Mouse (Mus musculus) adrenal gland, postnatal 4 days (tissue): ENCODE data around the gene Melk. TPM values are rescaled to one million over a fixed set of nuclear protein-coding genes. Genes with fewer than 3 reads are reported as not detected.
A peak's percentile ranks its signal among the peaks of the same experiment; 100 is the strongest.

Source experiments
- DNase-seq, 2 experiments: peaks; one replicate each; pipeline ENCODE4 v3.0.0; 2021 to 2022; ENCODE audit warnings: low spot score in 2 of 2, mixed read lengths in 2 of 2
- long read RNA-seq, 2 experiments: library from polyadenylated mRNA; stranded (forward); transcript quantifications; one replicate each; pipeline ENCODE4 v2.0.0; 2021
- total RNA-seq, 2 experiments: library from RNA; stranded (reverse); gene quantifications; 2 replicates each; pipeline ENCODE4 v1.2.3; 2021

Melk gene
- 10 to 100 TPM in 1 of 2 experiments, 1 to 10 TPM in 1; 8.7 to 11.3 TPM for total RNA-seq
- long read RNA-seq, experiment 1, transcript Melk-201 (18 exons, 2,955 nt), result major isoform, 5 of 7 reads
- long read RNA-seq, experiment 1, partial matches to known transcripts, result 1 of 7 reads
- long read RNA-seq, experiment 1, other reads (novel, unspliced or antisense), result 1 of 7 reads
- long read RNA-seq, experiment 2, transcript Melk-201 (18 exons, 2,955 nt), result major isoform, 19 of 19 reads
- long read RNA-seq, experiment 2, partial matches to known transcripts, result 0 of 19 reads
- long read RNA-seq, experiment 2, other reads (novel, unspliced or antisense), result 0 of 19 reads

DNA sequence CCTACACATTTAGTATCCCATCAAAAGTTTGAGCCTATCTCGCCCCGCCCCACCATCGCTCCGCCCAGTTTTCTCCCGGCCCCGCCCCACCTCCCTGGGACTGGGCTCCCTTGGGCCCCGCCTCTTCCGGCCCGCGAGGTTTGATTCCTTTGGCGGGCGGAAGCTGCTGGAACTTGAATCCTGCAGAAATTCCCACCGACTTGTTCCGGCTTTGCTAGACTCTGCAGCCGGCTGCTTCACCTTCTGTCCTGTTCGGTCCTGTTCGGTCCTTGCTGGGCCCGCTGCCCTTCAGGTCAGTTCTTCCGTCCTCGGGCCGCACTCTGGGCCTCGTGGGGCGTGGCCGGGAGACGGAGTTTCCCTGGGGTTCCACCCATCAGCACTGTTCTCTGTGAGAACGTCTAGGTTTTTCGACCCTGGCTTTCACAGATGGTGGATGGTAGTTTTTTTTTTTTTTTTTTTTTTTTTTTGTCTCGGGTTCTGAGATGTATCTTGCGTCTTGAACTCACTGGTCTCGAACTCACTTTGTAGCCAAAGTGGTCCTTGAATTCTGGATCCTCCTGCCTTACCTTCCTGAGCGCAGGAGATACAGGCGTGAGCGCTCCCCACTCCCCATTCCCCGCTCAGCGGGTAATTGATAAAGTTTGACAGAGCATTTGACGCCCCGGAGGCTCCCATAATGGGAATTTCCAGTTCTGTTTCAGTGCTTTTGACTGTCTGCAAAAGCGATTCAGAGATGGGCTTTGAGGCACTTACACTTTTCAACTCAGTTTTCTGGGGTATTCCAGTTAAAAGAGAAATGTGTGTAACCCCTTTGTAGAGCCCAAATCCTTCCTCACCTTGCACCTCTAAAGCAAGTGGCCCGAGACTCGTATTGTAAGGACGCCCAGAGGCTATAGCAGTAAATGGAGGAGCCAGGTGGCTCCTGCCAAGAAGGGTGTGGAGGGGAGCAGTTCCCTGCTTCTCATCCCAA lies at the start of gene Melk:
Gene Melk, plus strand, starts transcription at position 96 of the 970 bp plus-strand sequence.
- DNase-seq, result peak; percentile 64 to 72

DNA sequence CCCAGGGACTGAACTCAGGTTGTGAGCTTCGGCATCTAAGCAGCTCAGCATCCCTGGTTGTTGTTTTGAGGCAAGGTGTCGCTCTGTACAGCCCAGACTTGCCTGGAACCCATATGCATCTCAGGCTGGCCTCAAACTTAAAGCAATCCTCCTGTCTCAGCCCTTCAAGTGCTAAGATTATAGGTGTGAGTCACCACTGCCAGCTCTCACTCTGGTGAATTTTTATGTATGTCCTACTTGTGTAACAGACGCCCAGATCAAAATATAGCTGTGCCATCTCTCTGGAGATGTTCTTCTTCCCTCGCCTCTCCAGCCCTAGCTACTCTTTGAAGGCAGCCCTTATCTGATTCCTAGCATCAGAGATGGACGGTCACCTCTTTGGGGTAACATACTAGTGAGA lies 49.2 kb upstream of the Melk start:
- no peak for DNase-seq

DNA sequence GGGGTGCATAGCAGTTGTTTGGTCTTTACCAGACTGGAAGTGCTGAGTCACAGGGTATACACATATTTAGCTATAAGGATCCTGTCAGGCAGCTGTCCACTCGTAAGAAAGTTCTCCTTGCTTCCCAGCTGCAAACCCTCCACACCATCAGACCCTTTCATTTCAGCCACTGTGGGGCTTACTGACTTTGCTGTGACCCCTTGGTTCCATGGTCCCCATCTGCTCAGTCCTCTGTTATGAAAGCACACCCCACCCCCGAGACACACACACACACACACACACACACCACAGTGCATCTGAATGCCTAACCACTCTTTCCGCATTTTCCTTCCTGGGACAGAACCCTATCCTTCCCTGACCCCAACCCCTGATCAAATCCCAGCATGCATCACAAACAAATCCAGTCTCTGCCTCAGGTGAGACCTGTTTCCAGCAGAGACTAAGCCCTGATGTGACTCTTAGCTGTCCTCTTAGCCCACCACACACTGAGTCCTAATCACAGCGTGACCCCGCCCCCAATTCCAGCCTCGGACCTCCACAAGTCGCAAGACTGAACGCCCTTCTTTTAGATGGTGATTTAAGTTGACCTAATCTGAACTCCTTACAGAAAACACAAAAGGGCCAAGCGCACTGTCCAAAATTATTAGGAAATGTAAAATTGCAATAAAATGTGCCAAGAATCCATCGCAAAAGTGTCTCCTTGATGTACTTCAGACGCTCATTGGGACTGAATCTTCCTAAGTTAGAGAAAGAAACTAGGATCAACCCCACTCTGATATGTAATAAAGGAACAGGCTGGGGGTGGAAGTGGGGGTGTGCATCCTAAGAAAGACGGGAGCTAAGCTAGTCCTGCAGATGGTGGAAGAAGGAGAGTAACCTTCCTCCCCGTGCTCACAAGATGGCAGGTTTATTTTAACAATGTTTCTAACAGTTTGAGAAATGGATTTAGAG lies 48.4 kb upstream of the Melk start:
- DNase-seq, result no peak

- DNase-seq, result no peak
These were observed 47.5 kb upstream of the Melk start for GRCm38 (mm10) chr4:44253191-44253590.

DNA sequence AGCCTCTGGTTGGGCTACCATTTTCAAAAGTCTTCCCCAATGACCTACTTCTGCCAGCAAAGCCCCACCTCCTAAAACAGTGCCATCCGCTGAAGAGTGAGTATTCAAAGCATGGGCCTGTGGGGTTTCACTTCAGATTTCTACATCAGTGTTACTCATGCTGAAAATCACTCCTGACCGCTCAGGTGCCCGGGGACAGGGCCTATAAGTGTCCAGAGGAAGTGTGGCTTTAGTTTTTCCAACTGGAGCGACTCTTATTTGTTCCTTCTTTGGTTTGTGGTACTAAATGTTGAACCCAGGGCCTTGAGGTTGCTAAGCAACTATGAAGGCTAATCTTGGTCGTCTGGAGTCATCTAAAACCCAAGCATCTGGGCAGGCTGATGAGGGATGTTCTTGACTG lies 46.1 kb upstream of the Melk start:
- DNase-seq, result no peak

DNA sequence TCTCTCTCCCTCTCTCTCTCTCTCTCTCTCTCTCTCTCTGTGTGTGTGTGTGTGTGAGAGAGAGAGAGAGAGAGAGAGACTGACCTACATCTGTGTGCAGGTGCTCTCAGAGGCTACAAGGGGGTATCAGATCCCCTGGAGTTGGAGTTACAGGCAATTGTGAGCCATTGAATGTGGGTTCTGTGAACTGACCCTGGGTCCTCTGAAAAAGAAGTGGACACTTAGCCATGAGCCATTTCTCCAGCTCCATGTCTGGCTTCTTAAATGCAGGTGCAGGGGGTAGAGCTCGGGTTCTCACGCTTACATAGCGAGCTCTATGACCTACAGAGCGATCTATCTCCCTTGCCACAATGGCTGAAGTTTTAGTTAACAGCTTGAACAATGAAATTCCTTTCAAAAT lies 41.5 kb upstream of the Melk start:
- DNase-seq, result no peak

- DNase-seq, result peak; percentile 10 to 19
These were observed 40.4 kb upstream of the Melk start for GRCm38 (mm10) chr4:44260244-44260643.

- DNase-seq, result no peak
These were observed 35.2 kb upstream of the Melk start for GRCm38 (mm10) chr4:44265500-44265899.

DNA sequence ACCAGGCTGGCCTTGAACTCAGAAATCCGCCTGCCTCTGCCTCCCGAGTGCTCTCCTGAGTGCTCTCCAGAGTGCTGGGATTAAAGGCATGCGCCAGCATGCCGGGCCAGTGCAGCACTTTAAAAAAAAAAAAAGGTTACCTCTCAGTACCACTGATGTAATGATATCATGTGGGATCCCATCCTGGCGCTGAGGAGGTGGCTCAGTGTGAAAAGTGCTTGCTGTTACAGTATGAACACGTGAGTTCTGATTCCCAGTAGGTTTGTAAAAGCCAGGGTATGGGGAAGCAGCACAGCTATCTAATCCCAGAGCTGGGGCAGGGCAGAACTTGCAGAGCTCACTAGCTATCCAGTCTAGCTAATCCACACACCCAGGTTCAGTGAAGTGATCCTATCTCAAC lies 33.2 kb upstream of the Melk start:
- no peak for DNase-seq

- no peak for DNase-seq
These were observed 31.3 kb upstream of the Melk start for GRCm38 (mm10) chr4:44269376-44269817.

DNA sequence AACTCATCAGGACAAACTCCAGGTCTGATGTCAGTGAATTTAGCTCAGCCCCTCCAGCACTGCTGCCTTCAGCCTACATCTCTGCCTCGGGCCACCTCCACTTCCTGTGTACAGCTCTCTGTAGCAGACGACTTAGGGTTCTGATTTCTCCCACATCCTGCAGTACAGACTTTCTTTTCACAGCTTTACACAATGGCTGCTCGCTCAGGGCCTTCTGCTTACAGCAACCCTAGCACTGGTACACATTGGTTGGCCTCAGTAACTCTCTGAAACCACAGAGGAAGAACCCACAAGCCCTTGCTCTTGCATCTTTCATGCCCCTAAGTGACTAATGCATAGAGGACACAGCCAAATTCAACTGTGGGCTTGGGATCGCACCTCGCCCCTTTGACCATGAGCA lies 29.5 kb upstream of the Melk start:
- no peak for DNase-seq

- no peak for DNase-seq
These were observed 18.9 kb upstream of the Melk start for GRCm38 (mm10) chr4:44281597-44282265.

- DNase-seq, result peak in 1 of 2 experiments; percentile 11
These were observed 8.1 kb upstream of the Melk start for GRCm38 (mm10) chr4:44292534-44292933.

DNA sequence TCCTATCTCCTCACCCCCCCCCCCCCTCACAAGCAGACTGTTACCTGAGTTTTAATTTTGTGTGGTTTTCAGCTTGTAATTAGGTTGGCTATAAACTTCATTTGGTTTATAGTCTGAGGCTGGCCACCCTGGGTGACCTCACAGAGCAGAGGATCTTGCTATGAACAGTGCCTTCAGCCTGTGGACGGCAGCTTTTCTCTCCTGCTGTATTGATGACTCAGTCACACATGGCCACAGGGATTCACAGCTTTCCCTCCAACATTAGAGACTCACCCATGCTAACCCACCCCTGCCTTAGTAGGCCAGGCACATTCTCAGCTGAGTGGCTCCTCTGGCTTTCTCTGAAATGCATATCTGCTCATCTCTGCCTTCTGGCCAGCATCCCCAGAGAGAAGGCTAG lies 4.8 kb upstream of the Melk start:
- no peak for DNase-seq

GRCm38 (mm10) chr4:44306585-44306984 lies 5.9 kb downstream of the Melk start:
- DNase-seq, result no peak

GRCm38 (mm10) chr4:44310429-44310828 lies 9.8 kb downstream of the Melk start:
- no peak for DNase-seq

DNA sequence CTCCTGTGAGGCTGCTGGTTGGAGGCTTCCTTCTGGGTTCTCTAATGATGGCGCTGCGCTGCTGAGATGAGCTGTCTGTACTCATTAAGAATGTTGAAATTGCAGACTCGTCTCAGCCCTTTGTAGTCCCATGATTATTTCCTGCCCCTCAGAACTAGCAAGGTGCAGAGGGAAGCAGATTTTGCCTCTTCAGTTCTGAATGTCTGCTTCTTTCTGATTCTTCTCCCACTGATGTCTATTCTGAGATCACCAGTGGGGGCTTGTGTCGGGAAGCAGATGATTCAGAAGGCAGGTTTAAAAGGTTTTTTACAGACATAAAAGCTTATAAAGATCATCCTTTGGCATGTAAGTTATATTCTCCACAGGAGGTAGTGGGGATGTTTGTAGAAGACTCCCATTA lies 10.2 kb downstream of the Melk start:
- DNase-seq, result no peak

DNA sequence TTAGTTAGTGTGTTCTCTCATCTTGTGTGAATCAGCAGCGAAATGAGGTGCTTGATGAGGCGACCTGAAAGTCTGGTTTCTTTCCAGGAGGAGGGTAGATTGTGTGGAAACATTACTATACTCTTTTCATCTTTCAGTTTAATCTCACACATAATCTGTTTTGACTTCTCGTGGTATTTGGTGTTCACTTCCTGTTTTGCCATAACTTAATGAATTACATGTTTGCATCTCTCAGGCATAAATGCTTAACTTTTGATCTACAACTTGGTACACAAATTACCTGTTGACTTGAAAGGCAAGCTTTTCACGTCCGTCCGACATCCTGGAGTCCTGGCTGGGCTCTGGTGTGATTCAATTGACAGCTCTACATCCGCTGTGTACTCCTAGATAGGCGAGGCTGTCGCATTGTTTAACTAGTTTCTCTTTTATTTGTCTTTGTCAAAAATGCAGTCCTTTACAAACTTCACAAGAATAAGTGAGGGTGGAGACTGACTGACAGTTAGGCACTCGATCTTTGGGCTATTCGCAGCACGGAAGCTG lies 15.7 kb downstream of the Melk start:
- DNase-seq, result no peak

GRCm38 (mm10) chr4:44320448-44320847 lies 19.8 kb downstream of the Melk start:
- no peak for DNase-seq

GRCm38 (mm10) chr4:44322124-44322523 lies 21.4 kb downstream of the Melk start:
- no peak for DNase-seq
